Mouse (Mus musculus): ENCODE results near the gene Lmo2.

- TF ChIP-seq CTCF (IDR thresholded peaks at IDR 0.05; ENCODE audit: low read depth, low read length) (no peak), POLR2A (IDR thresholded peaks at IDR 0.05; ENCODE audit: extremely low read depth, insufficient read depth, low read length) (no peak)
Observed at GRCm38 (mm10) chr2:103938573-103938972, 19.2 kb upstream of the Lmo2 start.
